ENCODE assay signal across 16 mouse cellular contexts in the genomic region with DNA sequence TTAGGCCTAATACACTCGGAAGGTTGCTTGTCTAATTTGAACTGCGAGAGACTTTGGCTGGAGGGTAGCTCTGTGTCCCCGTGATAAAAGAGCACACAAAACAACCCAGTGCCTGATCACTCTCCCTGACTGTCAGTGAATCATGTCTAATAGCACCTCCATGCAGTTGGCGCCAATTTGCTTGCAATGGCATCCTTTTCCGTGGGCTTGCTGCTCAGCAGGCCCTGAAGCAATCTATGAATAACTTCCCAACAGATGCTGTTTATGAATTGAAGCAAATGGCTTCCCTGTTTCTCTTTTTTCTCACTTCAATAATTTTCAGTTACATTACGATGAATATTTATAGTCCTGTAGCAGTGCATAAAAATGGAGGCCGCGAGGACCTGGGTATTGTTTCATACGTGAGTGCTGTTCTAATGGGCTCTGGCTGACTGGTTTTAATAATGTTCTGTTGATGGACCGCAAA.
DNase-seq lines count a peak whose midpoint lies in the region; ATAC-seq lines count a peak whose summit lies in the region.
"Had no signal": no experiment of that assay in that cellular context is flagged by ENCODE, and none has a peak within 500 bp of the region (broad histone marks: within the 10 kb centered on the region; RNA-seq: fewer than 3 reads in every experiment).

No protein-coding gene starts in this region.

- H3K27me3 ChIP-seq in heart, embryonic 12.5 days (replicated peaks): no peaks in the 10 kb centered on the region
- H3K27me3 ChIP-seq: embryonic facial prominence, embryonic 13.5 days; midbrain, embryonic 12.5 days had no signal

- peak; percentile 5 for DNase-seq in lung, postnatal 10 days
- DNase-seq in lung, postnatal 14 days: no peak
- DNase-seq in frontal cortex, postnatal 36 days (ENCODE audit: low spot score in 2 of 2): peak; percentile 17 to 54
- peak; percentile 21 to 28 for DNase-seq in left cerebral cortex, postnatal 36 days (ENCODE audit: low spot score in 2 of 2)
- DNase-seq in right cerebral cortex, postnatal 25 days: peak; percentile 31
- no peak for DNase-seq in urinary bladder, postnatal 25 days (ENCODE audit: low spot score)
- no peak for DNase-seq in cerebellum, postnatal 36 days
- DNase-seq: cerebellum, adult 11 months; kidney, postnatal 14 days; spleen, adult 18-20 months; thymus, postnatal 36 days had no signal

- H3K36me3 ChIP-seq in heart, embryonic 12.5 days: no peaks in the 10 kb centered on the region
- H3K36me3 ChIP-seq: embryonic facial prominence, embryonic 13.5 days; midbrain, embryonic 12.5 days had no signal

- H3K4me1 ChIP-seq in heart, embryonic 12.5 days (replicated peaks): no peaks in the 10 kb centered on the region
- H3K4me1 ChIP-seq: embryonic facial prominence, embryonic 13.5 days; midbrain, embryonic 12.5 days had no signal

- no peak overlapping the region for H3K9ac ChIP-seq in heart, embryonic 12.5 days
- H3K9ac ChIP-seq: embryonic facial prominence, embryonic 13.5 days; liver, embryonic 14.5 days; midbrain, embryonic 12.5 days had no signal

- WGBS in heart, embryonic 12.5 days: 85% methylated on average over 10 of the region's 10 CpGs

- H3K4me3 ChIP-seq in heart, embryonic 12.5 days: no peak overlapping the region
- H3K4me3 ChIP-seq: embryonic facial prominence, embryonic 13.5 days; midbrain, embryonic 12.5 days had no signal

- H3K27ac ChIP-seq in heart, embryonic 12.5 days (ENCODE audit: poor library complexity, severe bottlenecking): no peak overlapping the region
- H3K27ac ChIP-seq: embryonic facial prominence, embryonic 13.5 days; liver, embryonic 14.5 days; midbrain, embryonic 12.5 days had no signal

- intact Hi-C loops in left cerebral cortex, postnatal 36 days (cut with DNase I): loop anchor here (10.0 kb wide), 1 partner anchor 95 kb away; no protein-coding TSS in a partner anchor

- no peak overlapping the region for H3K4me2 ChIP-seq in heart, embryonic 12.5 days
- H3K4me2 ChIP-seq: embryonic facial prominence, embryonic 13.5 days; midbrain, embryonic 12.5 days had no signal

- H3K9me3 ChIP-seq in heart, embryonic 12.5 days (replicated peaks): no peaks in the 10 kb centered on the region
- H3K9me3 ChIP-seq: embryonic facial prominence, embryonic 13.5 days; midbrain, embryonic 12.5 days had no signal

- ATAC-seq in heart, embryonic 12.5 days (ENCODE audit: insufficient number of reproducible peaks, low FRiP score): no peak
- ATAC-seq: activated CD4-positive, CD25-positive, alpha-beta regulatory T cell, adult 4 months had no signal

Comparison
In these comparisons a context has a peak if more than half of its experiments do, and no peak if none do; other contexts are left out.
1. DNase-seq: peak in lung, postnatal 10 days (single experiment), frontal cortex, postnatal 36 days (2 of 2), left cerebral cortex, postnatal 36 days (2 of 2) and right cerebral cortex, postnatal 25 days (single experiment); none in lung, postnatal 14 days (single experiment), urinary bladder, postnatal 25 days (single experiment) and cerebellum, postnatal 36 days (0 of 2).